Mouse (Mus musculus) liver, adult 2 months (tissue): ENCODE measurements at regions not wholly inside any gene's neighbourhood (a gene's known extent, or its start where the extent isn't known, plus 50 kb on each side); places are given as distances from the start of the nearest gene placed in this dataset.

Source experiments
- CTCF ChIP-seq: fragments of 200-500 bp; IDR thresholded peaks from 2 replicates; pipeline ENCODE4 v1.5.1; 2011; ENCODE audit warnings: low read depth, low read length, control low read depth
- POLR2A ChIP-seq: fragments of 200-500 bp; IDR thresholded peaks from 2 replicates; pipeline ENCODE4 v1.6.1; 2011; ENCODE audit warnings: low read length, control low read depth; ENCODE audit not compliant: insufficient read depth; ENCODE audit errors: extremely low read depth

DNA sequence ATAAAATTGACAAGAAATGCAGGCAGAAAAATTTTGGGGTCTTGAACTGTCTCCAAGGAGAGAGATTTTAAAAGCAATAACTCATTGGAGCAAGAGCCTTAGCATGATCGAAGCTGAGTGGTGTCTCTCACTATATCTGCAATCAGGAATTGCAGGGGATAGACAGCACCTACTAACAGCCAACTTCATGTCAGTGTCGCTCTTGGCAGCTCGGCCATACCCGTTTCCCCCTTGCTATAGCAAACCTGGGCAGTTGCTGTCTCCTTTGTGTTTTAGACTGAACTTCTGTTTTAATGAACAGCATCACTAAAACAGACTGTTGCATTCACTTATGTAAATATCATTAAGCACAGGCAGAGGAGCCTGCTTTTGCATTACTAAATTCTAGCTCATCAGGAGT is 3806.7 kb downstream of the 9330182O14Rik start:
- TF ChIP-seq CTCF (no peak), POLR2A (no peak)
